ENCODE assay signal across 15 mouse cellular contexts in genomic region chr2:4155406-4155805, GRCm38 (mm10).
DNase-seq lines count a peak whose midpoint lies in the region; ATAC-seq lines count a peak whose summit lies in the region.
"Had no signal": no experiment of that assay in that cellular context is flagged by ENCODE, and none has a peak within 500 bp of the region (broad histone marks: within the 10 kb centered on the region; RNA-seq: fewer than 3 reads in every experiment).

No protein-coding gene starts in this region.

- H3K27ac ChIP-seq in hindbrain, embryonic 13.5 days = peak overlapping the region; percentile 93
- H3K27ac ChIP-seq in midbrain, embryonic 15.5 days = peak overlapping the region; percentile 88; the same call in 1 of the 2 replicates
- no peak overlapping the region for H3K27ac ChIP-seq in heart, embryonic 11.5 days (ENCODE audit: low read depth, low read length)
- H3K27ac ChIP-seq: embryonic facial prominence, embryonic 13.5 days; limb, embryonic 10.5 days had no signal

- H3K36me3 ChIP-seq in hindbrain, embryonic 13.5 days = no peaks in the 10 kb centered on the region
- H3K36me3 ChIP-seq in midbrain, embryonic 15.5 days (replicated peaks) = no peaks in the 10 kb centered on the region
- no peaks in the 10 kb centered on the region for H3K36me3 ChIP-seq in heart, embryonic 11.5 days (ENCODE audit: control insufficient read depth, insufficient read depth, low read length)
- H3K36me3 ChIP-seq: embryonic facial prominence, embryonic 13.5 days; limb, embryonic 10.5 days had no signal

- peak; percentile 33 for DNase-seq in retina, postnatal 1 day
- no peak for DNase-seq in retina, embryonic 14.5 days (ENCODE audit: low spot score)
- no peak for DNase-seq in thymus, postnatal 0 days (ENCODE audit: low spot score)
- no peak for DNase-seq in kidney, adult 9 months
- DNase-seq: cerebellum, adult 9-10 months; kidney, adult 18-20 months; lung, embryonic 14.5 days; lung, postnatal 4 days had no signal

- peak overlapping the region; percentile 67 for H3K4me2 ChIP-seq in hindbrain, embryonic 13.5 days
- peak overlapping the region; percentile 74 for H3K4me2 ChIP-seq in midbrain, embryonic 15.5 days
- H3K4me2 ChIP-seq in heart, embryonic 11.5 days = no peak overlapping the region
- H3K4me2 ChIP-seq: embryonic facial prominence, embryonic 13.5 days; liver, embryonic 11.5 days; lung, embryonic 14.5 days had no signal

- no peak overlapping the region for H3K9ac ChIP-seq in hindbrain, embryonic 13.5 days
- H3K9ac ChIP-seq in midbrain, embryonic 15.5 days = no peak overlapping the region
- no peak overlapping the region for H3K9ac ChIP-seq in heart, embryonic 11.5 days (ENCODE audit: low read depth, low read length)
- H3K9ac ChIP-seq: embryonic facial prominence, embryonic 13.5 days; lung, embryonic 14.5 days had no signal

- ATAC-seq in hindbrain, embryonic 13.5 days (ENCODE audit: low FRiP score) = no peak
- no peak for ATAC-seq in midbrain, embryonic 15.5 days (replicated peaks)
- ATAC-seq in heart, embryonic 11.5 days (replicated peaks; ENCODE audit: insufficient number of reproducible peaks, low FRiP score, low TSS enrichment) = no peak
- ATAC-seq: Patski had no signal

- H3K27me3 ChIP-seq in hindbrain, embryonic 13.5 days = no peaks in the 10 kb centered on the region
- no peaks in the 10 kb centered on the region for H3K27me3 ChIP-seq in midbrain, embryonic 15.5 days (replicated peaks)
- peaks cover 3% of the 10 kb centered on the region; the same call in 1 of the 2 replicates for H3K27me3 ChIP-seq in heart, embryonic 11.5 days (ENCODE audit: control insufficient read depth, insufficient read depth, low read length)
- H3K27me3 ChIP-seq: embryonic facial prominence, embryonic 13.5 days had no signal

- no peaks in the 10 kb centered on the region for H3K9me3 ChIP-seq in hindbrain, embryonic 13.5 days
- no peaks in the 10 kb centered on the region for H3K9me3 ChIP-seq in midbrain, embryonic 15.5 days
- no peaks in the 10 kb centered on the region for H3K9me3 ChIP-seq in heart, embryonic 11.5 days (replicated peaks; ENCODE audit: control insufficient read depth, low read length)
- H3K9me3 ChIP-seq: embryonic facial prominence, embryonic 13.5 days; limb, embryonic 10.5 days had no signal

- H3K4me1 ChIP-seq in hindbrain, embryonic 13.5 days (replicated peaks) = peaks cover 35% of the 10 kb centered on the region
- H3K4me1 ChIP-seq in midbrain, embryonic 15.5 days = peaks cover 36% of the 10 kb centered on the region
- 0 out of 2 replicates have a peak, but pooled peaks cover 6% of the 10 kb centered on the region for H3K4me1 ChIP-seq in heart, embryonic 11.5 days (ENCODE audit: control insufficient read depth, insufficient read depth, low read length)

- peak overlapping the region; percentile 49; the same call in 1 of the 2 replicates for H3K4me3 ChIP-seq in hindbrain, embryonic 13.5 days
- H3K4me3 ChIP-seq in midbrain, embryonic 15.5 days = 0 out of 2 replicates have a peak overlapping the region, but pooled peaks have one; percentile 48
- no peak overlapping the region for H3K4me3 ChIP-seq in heart, embryonic 11.5 days (ENCODE audit: low read depth, low read length)
- H3K4me3 ChIP-seq: embryonic facial prominence, embryonic 13.5 days; limb, embryonic 10.5 days had no signal
